In genomic region chr13:71732903-71733302, GRCm38 (mm10) we compare ENCODE assay signal across 32 mouse cellular contexts.
"Had no signal": no experiment of that assay in that cellular context is flagged by ENCODE, and none has a peak within 500 bp of the region (broad histone marks: within the 10 kb centered on the region; RNA-seq: fewer than 3 reads in every experiment).

No protein-coding gene starts in this region.

- H3K36me3 ChIP-seq: limb, embryonic 10.5 days; limb, embryonic 12.5 days; limb, embryonic 13.5 days; limb, embryonic 15.5 days; liver, embryonic 12.5 days; liver, embryonic 13.5 days; liver, embryonic 15.5 days; lung, embryonic 15.5 days; midbrain, embryonic 10.5 days; midbrain, embryonic 12.5 days; midbrain, embryonic 13.5 days; midbrain, embryonic 15.5 days had no signal

- H3K27ac ChIP-seq: left cerebral cortex, adult 2 months; limb, embryonic 10.5 days; limb, embryonic 13.5 days; limb, embryonic 15.5 days; liver, embryonic 12.5 days; liver, embryonic 13.5 days; liver, embryonic 14.5 days; liver, embryonic 15.5 days; lung, embryonic 15.5 days; macrophage; midbrain, embryonic 10.5 days; midbrain, embryonic 12.5 days; midbrain, embryonic 13.5 days; midbrain, embryonic 15.5 days had no signal

- H3K4me3 ChIP-seq: left cerebral cortex, adult 2 months; limb, embryonic 10.5 days; limb, embryonic 12.5 days; limb, embryonic 13.5 days; limb, embryonic 15.5 days; liver, embryonic 12.5 days; liver, embryonic 13.5 days; liver, embryonic 15.5 days; lung, embryonic 15.5 days; megakaryocyte, embryonic 14.5 days; midbrain, embryonic 10.5 days; midbrain, embryonic 12.5 days; midbrain, embryonic 13.5 days; midbrain, embryonic 15.5 days; myocyte had no signal

- H3K4me1 ChIP-seq: liver, embryonic 12.5 days; liver, embryonic 13.5 days; liver, embryonic 15.5 days; lung, embryonic 15.5 days; megakaryocyte, embryonic 14.5 days; midbrain, embryonic 10.5 days; midbrain, embryonic 12.5 days; midbrain, embryonic 13.5 days; midbrain, embryonic 15.5 days had no signal

- H3K27me3 ChIP-seq: liver, embryonic 12.5 days; liver, embryonic 13.5 days; liver, embryonic 15.5 days; lung, embryonic 15.5 days; megakaryocyte, embryonic 14.5 days; midbrain, embryonic 12.5 days; midbrain, embryonic 13.5 days; midbrain, embryonic 15.5 days had no signal

- H3K9ac ChIP-seq: limb, embryonic 12.5 days; limb, embryonic 13.5 days; limb, embryonic 15.5 days; liver, embryonic 12.5 days; liver, embryonic 13.5 days; liver, embryonic 14.5 days; liver, embryonic 15.5 days; liver, postnatal 0 days; lung, embryonic 14.5 days; lung, embryonic 15.5 days; midbrain, embryonic 12.5 days; midbrain, embryonic 13.5 days; midbrain, embryonic 15.5 days had no signal

- DNase-seq: left cerebral cortex, postnatal 4 days; liver; liver, embryonic 13.5 days; liver, postnatal 0 days; lung, adult 18-20 months; lung, adult 2 months; lung, embryonic 14.5 days; lung, postnatal 10 days; lung, postnatal 14 days; lung, postnatal 36 days; lung, postnatal 4 days; midbrain, embryonic 14.5 days had no signal

- ATAC-seq: liver, embryonic 12.5 days; liver, postnatal 0 days; lung, postnatal 0 days; midbrain, embryonic 13.5 days; midbrain, embryonic 15.5 days; midbrain, embryonic 16.5 days had no signal

- H3K4me2 ChIP-seq: limb, embryonic 12.5 days; limb, embryonic 13.5 days; limb, embryonic 15.5 days; liver, embryonic 11.5 days; liver, embryonic 12.5 days; liver, embryonic 13.5 days; liver, embryonic 15.5 days; lung, embryonic 14.5 days; lung, embryonic 15.5 days; midbrain, embryonic 11.5 days; midbrain, embryonic 12.5 days; midbrain, embryonic 13.5 days; midbrain, embryonic 15.5 days had no signal

- H3K9me3 ChIP-seq: limb, embryonic 10.5 days; limb, embryonic 12.5 days; limb, embryonic 13.5 days; limb, embryonic 15.5 days; liver, embryonic 12.5 days; liver, embryonic 13.5 days; liver, embryonic 15.5 days; lung, embryonic 15.5 days; midbrain, embryonic 10.5 days; midbrain, embryonic 12.5 days; midbrain, embryonic 13.5 days; midbrain, embryonic 15.5 days had no signal
